Mouse (Mus musculus) left cerebral cortex, adult 8-10 months (tissue): Measurements from ENCODE around the gene C5ar1. TPM values are rescaled to one million over a fixed set of nuclear protein-coding genes. Genes with fewer than 3 reads are reported as not detected.
"Not testable (repeated sequence)": the region's sequence is repeated elsewhere in the genome, so short reads cannot be mapped to it uniquely, and the experiment has no call there.

Experiments used
- DNase-seq, 2 experiments: peaks; one replicate each; pipeline ENCODE4 v3.0.0; 2022; ENCODE audit warnings: low spot score in 2 of 2
- total RNA-seq, 4 experiments: library from RNA; stranded (reverse); gene quantifications; 2 replicates each; pipeline ENCODE4 v1.2.4; 2022

The C5ar1 gene
- total RNA-seq, 4 experiments from 2014 or later = 0.46 to 3.4 (median 1.7) TPM

GRCm38 (mm10) chr7:16274922-16275890 lies 15.9 kb upstream of the C5ar1 start:
- no peak for DNase-seq

GRCm38 (mm10) chr7:16273766-16274140 lies 14.4 kb upstream of the C5ar1 start:
- DNase-seq = peak; percentile 58 to 64

GRCm38 (mm10) chr7:16273081-16273765 lies 13.9 kb upstream of the C5ar1 start, which contains the start of gene Inafm1:
Inafm1 (minus strand) TSS chr7:16273617.
- peak; percentile 58 to 82 for DNase-seq

GRCm38 (mm10) chr7:16272681-16273080 lies 13.3 kb upstream of the C5ar1 start:
- peak; percentile 48 to 70 for DNase-seq

GRCm38 (mm10) chr7:16271139-16271538 lies 11.8 kb upstream of the C5ar1 start:
- no peak for DNase-seq

GRCm38 (mm10) chr7:16266593-16266992 lies 7.3 kb upstream of the C5ar1 start:
- not testable (repeated sequence) for DNase-seq

GRCm38 (mm10) chr7:16265856-16266255 lies 6.5 kb upstream of the C5ar1 start:
- no peak for DNase-seq

GRCm38 (mm10) chr7:16263843-16264242 lies 4.5 kb upstream of the C5ar1 start:
- no peak for DNase-seq

- no peak for DNase-seq
These were observed 3.9 kb upstream of the C5ar1 start for GRCm38 (mm10) chr7:16263015-16263787.

GRCm38 (mm10) chr7:16261097-16261496 lies 1.8 kb upstream of the C5ar1 start:
- DNase-seq = no peak

GRCm38 (mm10) chr7:16257830-16258229 lies 1.5 kb downstream of the C5ar1 start:
- no peak for DNase-seq

GRCm38 (mm10) chr7:16255963-16256362 lies 3.4 kb downstream of the C5ar1 start:
- not testable (repeated sequence) for DNase-seq

GRCm38 (mm10) chr7:16254195-16254594 lies 5.1 kb downstream of the C5ar1 start:
- no peak for DNase-seq

GRCm38 (mm10) chr7:16250687-16251086 lies 8.7 kb downstream of the C5ar1 start:
- no peak for DNase-seq

- no peak for DNase-seq
These were observed 13.4 kb downstream of the C5ar1 start for GRCm38 (mm10) chr7:16245958-16246357.

GRCm38 (mm10) chr7:16244067-16244466 lies 15.3 kb downstream of the C5ar1 start, which contains the start of gene C5ar2:
C5ar2 (minus strand) TSS chr7:16244154.
- no peak for DNase-seq

- no peak for DNase-seq
These were observed 17.1 kb downstream of the C5ar1 start for GRCm38 (mm10) chr7:16242198-16242597.

- no peak for DNase-seq
These were observed 17.6 kb downstream of the C5ar1 start for GRCm38 (mm10) chr7:16241787-16242186.

- DNase-seq = no peak
These were observed 18.4 kb downstream of the C5ar1 start for GRCm38 (mm10) chr7:16240978-16241303.

- no peak for DNase-seq
These were observed 18.9 kb downstream of the C5ar1 start for GRCm38 (mm10) chr7:16240281-16240977.

- no peak for DNase-seq
These were observed 19.8 kb downstream of the C5ar1 start for GRCm38 (mm10) chr7:16239554-16239997.
